Mouse (Mus musculus) ES-E14 (cell line): ENCODE measurements around the gene She. TPM values are rescaled to one million over a fixed set of nuclear protein-coding genes. Genes with fewer than 3 reads are reported as not detected.
"Not testable (repeated sequence)": the region's sequence is repeated elsewhere in the genome, so short reads cannot be mapped to it uniquely, and the experiment has no call there.

Experiments
- DNase-seq: peaks from one replicate; pipeline ENCODE4 v3.0.0-alpha.2; 2013; ENCODE audit warnings: low read depth, low spot score
- H3K27ac ChIP-seq: 2 replicates; pipeline ENCODE4 v1.5.1; 2012; ENCODE audit warnings: low read depth, mild to moderate bottlenecking, low read length, moderate library complexity, mixed read lengths; ENCODE audit not compliant: poor library complexity, insufficient read depth, severe bottlenecking
- H3K36me3 ChIP-seq: 2 replicates; pipeline ENCODE4 v1.6.1; 2012; ENCODE audit warnings: mild to moderate bottlenecking, low read length, moderate library complexity, mixed read lengths; ENCODE audit not compliant: control insufficient read depth, poor library complexity, insufficient read depth, severe bottlenecking
- H3K4me1 ChIP-seq, 2 experiments: fragments of 150-350 bp in 1 of 2; sonication (generic) in 1 of 2; 2 replicates each; pipeline ENCODE4 v1.6.1; 2012; ENCODE audit warnings: low read length in 2 of 2, mild to moderate bottlenecking in 1 of 2, mixed read lengths in 1 of 2; ENCODE audit not compliant: control insufficient read depth in 2 of 2, insufficient read depth in 2 of 2, poor library complexity in 1 of 2
- H3K4me3 ChIP-seq, 2 experiments: fragments of 150-350 bp in 1 of 2; sonication (generic) in 1 of 2; 2 replicates each; pipeline ENCODE4 v1.5.1; 2012; ENCODE audit warnings: low read length in 2 of 2, low read depth in 1 of 2, mild to moderate bottlenecking in 1 of 2, mixed read lengths in 1 of 2; ENCODE audit not compliant: insufficient read depth in 1 of 2, poor library complexity in 1 of 2, severe bottlenecking in 1 of 2
- H3K9ac ChIP-seq: 2 replicates; pipeline ENCODE4 v1.6.1; 2012; ENCODE audit warnings: low read depth, mild to moderate bottlenecking, low read length, mixed read lengths; ENCODE audit not compliant: poor library complexity, insufficient read depth, severe bottlenecking
- H3K9me3 ChIP-seq: fragments of 150-350 bp; sonication (generic); 2 replicates; pipeline ENCODE4 v1.6.1; 2012; ENCODE audit warnings: low read depth, mild to moderate bottlenecking, low read length; ENCODE audit not compliant: control insufficient read depth, insufficient read depth
- CHD2 ChIP-seq: IDR thresholded peaks from 2 replicates; pipeline ENCODE4 v1.6.1; 2014; ENCODE audit warnings: mild to moderate bottlenecking, low read depth, low read length, inconsistent platforms
- HCFC1 ChIP-seq: IDR thresholded peaks from 2 replicates; pipeline ENCODE4 v1.6.1; 2012; ENCODE audit warnings: low read length, inconsistent platforms, borderline replicate concordance; ENCODE audit not compliant: insufficient read depth
- MAFK ChIP-seq: IDR thresholded peaks from 2 replicates; pipeline ENCODE4 v1.6.1; 2014; ENCODE audit warnings: mild to moderate bottlenecking, low read depth, low read length, inconsistent platforms; ENCODE audit not compliant: insufficient read depth
- ZC3H11A ChIP-seq: IDR thresholded peaks from 2 replicates; pipeline ENCODE4 v1.6.1; 2012; ENCODE audit warnings: low read depth, mild to moderate bottlenecking, inconsistent platforms, low read length, borderline replicate concordance
- ZNF384 ChIP-seq: IDR thresholded peaks from 2 replicates; pipeline ENCODE4 v1.6.1; 2012; ENCODE audit warnings: low read depth, low read length, inconsistent platforms
- in situ Hi-C, 2 experiments: fragments of 600-800 bp; cut with MboI; formaldehyde crosslinking; loops; one replicate each; pipeline ENCODE4 v1.15.1; 2025; ENCODE audit warnings: low sequenced_read_pairs in 2 of 2, inconsistent platforms in 1 of 2; ENCODE audit not compliant: unreplicated experiment in 2 of 2
- total RNA-seq: library from RNA; depleted of rRNA; stranded (reverse); fragments of 300-350 nt; gene quantifications from 2 replicates; pipeline ENCODE4 v1.2.3, GENCODE M21; 2012

The She gene
- total RNA-seq, 1 experiment: 2.6 TPM

DNA sequence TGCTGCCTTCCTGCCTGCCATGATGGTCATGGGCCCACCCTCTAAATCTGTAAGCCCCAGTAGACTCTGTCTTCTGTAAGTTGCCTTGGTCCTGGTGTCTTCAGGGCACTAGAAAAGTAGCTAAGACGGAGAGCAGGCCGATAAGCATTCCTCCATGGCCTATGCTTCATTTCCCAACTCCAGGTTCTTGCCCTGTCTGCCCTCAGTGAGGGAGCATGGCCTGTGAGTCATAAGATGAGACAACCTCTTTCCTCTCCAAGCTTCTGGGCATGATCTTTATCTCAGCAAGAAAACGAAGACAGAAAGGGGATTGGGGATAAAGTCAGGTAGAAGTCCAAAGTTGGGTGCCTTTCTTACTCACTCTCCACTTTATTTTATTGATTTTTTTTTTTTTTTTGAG is 32.7 kb upstream of the She start:
- in situ Hi-C loops: no loop called here
- Histone ChIP-seq H3K36me3 (no peaks in the 10 kb centered on the region), H3K9ac (no peak overlapping the region; the same call in 1 of the 2 replicates), H3K27ac (peak overlapping the region; percentile 100), H3K4me1 (peaks cover 13 to 36% of the 10 kb centered on the region in 2 experiments), H3K4me3 (no peak overlapping the region), H3K9me3 (no peaks in the 10 kb centered on the region)
- TF ChIP-seq ZC3H11A: no peak
- TF ChIP-seq ZNF384: no peak
- no peak for TF ChIP-seq CHD2
- no peak for TF ChIP-seq HCFC1
- TF ChIP-seq MAFK: no peak
- DNase-seq: no peak

GRCm38 (mm10) chr3:89799476-89799875 is 31.7 kb upstream of the She start:
- Histone ChIP-seq H3K27ac (peak overlapping the region; percentile 100), H3K4me1 (peaks cover 16 to 37% of the 10 kb centered on the region in 2 experiments), H3K36me3 (no peaks in the 10 kb centered on the region), H3K9me3 (no peaks in the 10 kb centered on the region), H3K4me3 (peak overlapping the region; percentile 31 to 70), H3K9ac (peak overlapping the region; percentile 81)
- peak; percentile 67 for DNase-seq
- in situ Hi-C loops: no loop called here
- TF ChIP-seq ZC3H11A (no peak), HCFC1 (no peak), CHD2 (no peak), ZNF384 (no peak)

DNA sequence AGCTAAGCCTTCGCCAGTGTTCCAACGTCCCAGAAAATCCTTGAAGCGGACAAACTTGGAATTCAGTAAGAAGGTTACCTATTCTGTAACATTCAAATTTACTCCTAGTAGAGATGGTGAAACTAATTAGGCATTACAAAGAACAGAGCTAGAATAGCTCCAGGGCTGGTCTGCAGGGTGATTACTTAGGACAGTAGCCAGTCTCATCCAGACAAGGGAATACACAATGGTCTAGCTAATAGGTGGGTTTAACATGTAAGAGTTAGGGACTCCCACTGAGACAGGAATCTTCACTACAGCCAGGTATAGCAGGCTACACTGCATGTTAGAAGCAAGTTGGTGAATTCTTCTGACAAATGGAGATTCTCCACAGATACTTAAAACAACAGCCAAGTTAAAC is 31.1 kb upstream of the She start:
- in situ Hi-C loops, H3K36me3 ChIP-seq, H3K9ac ChIP-seq, H3K9me3 ChIP-seq: not testable (repeated sequence)
- peak; percentile 70 for DNase-seq
- Histone ChIP-seq H3K4me1 (peaks cover 13 to 37% of the 10 kb centered on the region in 2 experiments), H3K27ac (peak overlapping the region; percentile 100; the same call in 1 of the 2 replicates), H3K4me3 (peak overlapping the region; percentile 31 to 70; a peak in 3 of 4 replicates)

GRCm38 (mm10) chr3:89800774-89801506 is 30.2 kb upstream of the She start:
- Histone ChIP-seq H3K9me3 (no peaks in the 10 kb centered on the region), H3K4me1 (peaks cover 16 to 35% of the 10 kb centered on the region in 2 experiments), H3K9ac (0 out of 2 replicates have a peak overlapping the region, but pooled peaks have one; percentile 47), H3K27ac (peak overlapping the region; percentile 98), H3K4me3 (no peak overlapping the region), H3K36me3 (no peaks in the 10 kb centered on the region)
- TF ChIP-seq ZNF384: no peak
- TF ChIP-seq MAFK: no peak
- TF ChIP-seq CHD2: no peak
- TF ChIP-seq ZC3H11A: no peak
- TF ChIP-seq HCFC1: no peak
- in situ Hi-C loops: no loop called here
- no peak for DNase-seq

DNA sequence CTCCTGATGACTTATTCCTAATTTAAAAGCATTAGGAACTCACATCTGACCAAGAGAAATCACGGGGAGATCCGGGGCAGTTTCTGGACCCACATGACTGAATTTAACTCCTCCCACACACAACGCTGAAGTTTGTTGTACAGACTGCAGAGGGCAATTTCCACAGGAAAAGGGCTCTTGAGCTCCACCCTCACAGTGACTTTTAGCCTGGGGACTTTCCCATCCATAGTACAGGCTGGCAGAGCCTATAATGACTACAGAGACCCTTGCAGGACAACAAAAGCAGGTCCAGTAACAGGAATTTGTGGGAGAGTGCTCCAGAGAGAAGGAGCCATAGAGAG is 29.7 kb upstream of the She start:
- DNase-seq: peak; percentile 73
- H3K9me3 ChIP-seq: no peaks in the 10 kb centered on the region
- H3K4me3 ChIP-seq: no peak overlapping the region
- TF ChIP-seq HCFC1: no peak
- no peak for TF ChIP-seq ZC3H11A
- no peak for TF ChIP-seq ZNF384
- no peak for TF ChIP-seq CHD2
- no peak for TF ChIP-seq MAFK
- H3K9ac ChIP-seq: peak overlapping the region; percentile 52; the same call in 1 of the 2 replicates
- in situ Hi-C loops: no loop called here
- peaks cover 16 to 31% of the 10 kb centered on the region in 2 experiments for H3K4me1 ChIP-seq
- no peaks in the 10 kb centered on the region for H3K36me3 ChIP-seq
- peak overlapping the region; percentile 98; the same call in 1 of the 2 replicates for H3K27ac ChIP-seq
